Mouse (Mus musculus) megakaryocyte-erythroid progenitor cell, adult 5-6 weeks (primary cell): ENCODE data around the gene Rsbn1l. TPM values are rescaled to one million over a fixed set of nuclear protein-coding genes. Genes with fewer than 3 reads are reported as not detected.

Experiments used
- ATAC-seq: replicated peaks from 2 replicates; pipeline ENCODE4 v1.8.0; 2016; ENCODE audit warnings: mild to moderate bottlenecking, inconsistent platforms; ENCODE audit not compliant: severe bottlenecking, poor library complexity, low FRiP score, low TSS enrichment
- total RNA-seq, 2 experiments: library from RNA; stranded (forward) in 1 of 2; stranded (reverse) in 1 of 2; fragments of 200-1000, 215-1000 nt in 1 of 2; fragments of >200 nt in 1 of 2; fragmentation: Nextera tagmentation in 1 of 2; gene quantifications; 2 replicates each; pipeline ENCODE4 v1.2.3; 2014 to 2017

Rsbn1l gene
- total RNA-seq (2014; fragmentation: Nextera tagmentation) (30.6 and 43.0 TPM in 2 replicates), total RNA-seq (2017) (26.7 and 33.0 TPM in 2 replicates)

DNA sequence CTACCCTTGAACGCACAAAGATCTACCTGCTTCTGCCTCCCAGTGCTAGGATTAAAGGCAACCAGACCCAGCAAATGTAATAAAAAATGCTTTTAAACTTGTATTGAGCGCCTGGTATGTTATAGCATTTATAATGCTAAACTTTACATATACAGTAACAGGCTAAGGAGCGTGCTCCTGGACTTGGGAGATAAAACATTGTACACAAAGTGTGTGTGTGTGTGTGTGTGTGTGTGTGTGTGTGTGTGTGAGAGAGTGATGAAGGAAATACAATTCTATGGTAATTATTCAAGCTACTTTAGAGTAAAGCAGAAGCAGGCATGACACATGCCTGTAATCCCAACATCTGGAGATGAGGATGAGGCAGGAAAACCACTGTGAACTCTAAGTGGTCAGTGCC, at the start of gene Rsbn1l:
Gene Rsbn1l, minus strand, starts transcription at position 101 of the 400 bp plus-strand sequence.
- no peak for ATAC-seq

DNA sequence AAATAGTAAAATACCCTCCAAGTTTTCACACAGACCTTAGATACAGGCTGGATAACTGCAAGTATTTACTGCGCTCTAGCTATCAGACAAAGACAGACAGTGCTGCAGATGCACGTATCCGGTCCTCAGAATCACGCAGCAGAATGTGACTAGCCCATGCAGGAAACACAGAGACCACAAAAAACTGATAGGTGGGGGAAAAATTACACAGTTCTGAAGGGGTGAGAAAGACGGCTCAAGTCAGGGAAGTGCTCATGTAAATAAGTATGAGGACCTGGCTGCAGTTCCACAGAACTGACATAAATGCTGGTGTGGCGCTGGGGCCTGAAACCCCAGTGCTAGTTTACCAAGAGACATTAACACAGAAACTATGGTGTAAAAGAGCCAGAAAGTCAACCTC, 46.5 kb upstream of the Rsbn1l start:
- ATAC-seq, result peak; percentile 87

DNA sequence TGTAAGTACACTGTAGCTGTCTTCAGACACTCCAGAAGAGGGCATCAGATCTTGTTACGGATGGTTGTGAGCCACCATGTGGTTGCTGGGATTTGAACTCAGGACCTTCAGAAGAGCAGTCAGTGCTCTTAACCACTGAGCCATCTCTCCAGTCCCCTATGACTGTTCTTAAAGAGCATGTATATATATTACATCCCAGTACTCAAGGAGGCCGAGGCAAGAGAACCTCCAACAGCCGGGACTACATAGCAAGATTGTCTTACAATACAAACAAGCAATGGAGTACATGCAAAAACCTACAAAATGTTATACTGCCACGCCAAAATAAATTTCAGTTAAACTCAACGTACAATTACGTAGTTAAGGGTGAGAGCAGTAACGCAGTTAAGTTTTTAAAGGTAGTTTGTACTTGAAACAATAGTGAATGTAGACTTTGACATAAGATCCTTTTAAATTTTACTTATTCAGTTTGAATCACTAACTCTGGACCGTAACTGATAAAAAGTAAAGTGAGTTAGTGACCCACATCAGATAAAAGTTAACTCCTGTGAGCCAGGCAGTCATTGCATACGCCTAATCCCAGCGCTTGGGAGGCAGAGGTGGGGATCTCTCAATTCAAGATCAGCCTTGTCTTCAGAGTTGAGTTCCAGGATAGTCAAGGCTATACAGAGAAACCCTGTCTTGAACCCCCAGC, 45.6 kb upstream of the Rsbn1l start:
- peak; percentile 30 for ATAC-seq

DNA sequence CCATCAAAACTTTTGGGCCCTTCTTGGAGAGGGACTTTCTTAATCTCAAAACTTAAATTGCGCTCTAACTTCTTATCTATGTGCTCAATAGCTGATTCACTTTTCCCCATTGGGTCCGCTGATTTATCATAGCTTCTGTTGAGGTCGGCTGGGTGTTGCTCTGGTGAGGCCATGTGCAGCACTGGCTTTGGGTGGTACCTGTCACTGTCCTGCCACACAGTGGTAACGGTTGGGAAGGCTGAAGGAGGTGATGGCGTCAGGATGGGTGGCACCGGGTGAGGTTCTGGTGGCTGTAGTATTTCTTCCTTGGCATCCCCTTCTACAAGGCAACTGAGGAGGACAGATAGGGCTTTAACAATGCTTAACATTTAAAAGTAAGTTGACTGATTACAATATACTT, 42.2 kb upstream of the Rsbn1l start:
- ATAC-seq, result peak; percentile 72

DNA sequence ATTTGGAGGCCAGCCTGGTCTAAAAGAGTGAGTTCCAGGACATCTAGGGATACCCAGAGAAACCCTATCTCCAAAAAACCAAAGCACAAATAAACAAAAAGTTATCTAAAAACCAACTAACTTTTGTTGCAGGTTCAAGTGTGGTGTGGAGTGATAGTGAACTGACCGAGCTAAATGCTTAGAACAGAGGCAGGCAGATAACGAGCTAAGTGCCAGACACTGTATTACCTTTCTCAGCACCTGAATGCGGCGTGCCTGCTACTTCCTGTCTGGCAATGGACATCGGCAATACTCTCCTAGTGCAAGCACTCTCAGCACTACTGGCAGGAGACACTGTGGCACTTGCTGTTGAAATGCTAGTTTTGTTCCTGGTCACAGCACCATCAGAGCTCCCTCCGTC, 41.4 kb upstream of the Rsbn1l start:
- peak; percentile 64 for ATAC-seq

DNA sequence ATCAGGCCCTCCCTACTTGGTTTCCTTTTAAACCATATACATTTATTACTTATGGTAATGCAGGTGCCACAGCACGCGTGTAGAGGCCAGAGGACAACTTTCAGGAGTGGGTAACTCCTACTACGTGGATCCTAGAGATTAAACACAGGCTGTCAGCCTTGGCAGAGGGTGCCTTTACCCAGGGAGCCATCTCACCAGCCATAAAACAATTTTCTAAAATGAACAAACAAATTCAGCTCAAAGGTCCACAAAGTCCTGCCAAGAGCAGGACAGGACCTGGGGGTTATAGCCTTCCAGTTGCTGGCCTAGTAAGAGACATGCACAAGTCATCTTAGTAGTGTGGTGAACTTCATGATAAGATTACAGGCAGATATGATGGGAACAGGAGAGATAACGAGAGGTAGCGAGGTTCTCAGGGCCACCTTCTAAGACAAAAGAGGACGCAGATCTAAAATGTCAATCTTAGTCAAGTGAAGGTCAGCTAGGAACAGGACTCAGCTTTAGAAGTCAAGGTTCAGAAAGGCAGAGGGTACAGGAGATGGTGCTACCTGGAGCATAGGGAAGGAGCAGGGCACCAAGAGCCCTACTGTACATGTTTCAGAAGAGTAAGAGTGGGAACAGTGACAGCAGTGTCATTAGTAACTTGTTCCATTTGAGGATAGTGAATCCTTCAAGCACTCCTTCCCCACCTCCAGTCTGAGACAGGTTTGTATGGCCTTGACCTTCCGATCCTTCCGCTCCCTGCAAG, 34.0 kb upstream of the Rsbn1l start:
- no peak; the same call in 1 of the 2 replicates for ATAC-seq

DNA sequence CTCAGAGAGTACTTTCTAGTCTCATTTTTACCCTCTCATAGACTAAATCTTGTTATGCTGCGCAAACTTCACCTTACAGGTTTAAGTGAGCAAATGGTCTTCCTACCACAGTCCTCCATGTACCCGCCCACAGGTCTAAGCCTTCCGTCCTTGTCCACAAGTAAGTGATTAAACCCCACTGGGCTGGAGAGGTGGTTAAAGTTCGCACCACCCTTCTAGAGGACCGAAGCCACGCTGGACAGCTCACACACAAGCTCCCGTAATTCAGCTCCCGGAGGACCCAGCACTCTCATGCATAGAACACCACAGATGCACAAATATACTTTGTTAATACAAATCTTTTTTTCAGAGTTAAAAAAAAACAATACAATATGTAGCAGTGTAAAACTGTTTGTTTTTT, 30.1 kb upstream of the Rsbn1l start:
- ATAC-seq, result no peak

DNA sequence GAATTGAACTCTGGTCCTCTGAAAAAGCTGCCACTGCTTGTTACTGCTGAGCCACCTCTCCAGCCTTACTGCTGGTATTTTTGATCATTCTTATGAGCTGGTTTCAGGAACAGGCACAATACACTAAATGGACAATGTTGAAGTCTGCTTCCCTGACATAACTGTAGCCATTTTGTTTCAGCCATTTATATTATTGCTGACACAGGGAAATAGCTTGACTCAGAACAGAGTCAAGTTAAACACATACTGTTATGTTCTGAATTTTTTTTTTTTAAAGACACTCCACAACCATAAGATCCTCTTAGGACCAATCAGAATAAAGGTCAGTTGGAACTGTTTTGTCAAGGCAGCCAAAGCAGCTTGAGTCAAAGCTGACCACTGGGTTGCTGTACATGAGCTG, 27.3 kb upstream of the Rsbn1l start:
- ATAC-seq, result no peak

DNA sequence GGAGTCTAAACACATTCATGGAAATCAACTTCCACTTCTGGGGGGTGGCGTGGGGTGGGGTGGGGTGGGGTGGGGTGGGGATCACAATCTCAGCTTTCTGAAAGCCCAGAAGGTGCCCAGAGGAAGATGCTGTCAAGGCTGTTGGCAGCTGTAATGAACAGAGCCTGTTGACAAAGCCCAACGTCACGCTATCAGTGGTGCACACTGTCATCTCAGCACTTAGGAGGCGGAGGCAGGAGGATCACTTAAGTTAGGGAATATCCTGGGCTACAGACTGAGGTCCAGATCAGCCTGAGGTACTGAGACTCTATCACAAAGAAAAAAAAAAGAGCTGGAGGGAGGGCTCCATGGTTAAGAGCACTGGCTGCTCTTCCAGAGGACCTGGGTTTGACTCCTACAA, 18.5 kb upstream of the Rsbn1l start:
- ATAC-seq, result peak; percentile 74

DNA sequence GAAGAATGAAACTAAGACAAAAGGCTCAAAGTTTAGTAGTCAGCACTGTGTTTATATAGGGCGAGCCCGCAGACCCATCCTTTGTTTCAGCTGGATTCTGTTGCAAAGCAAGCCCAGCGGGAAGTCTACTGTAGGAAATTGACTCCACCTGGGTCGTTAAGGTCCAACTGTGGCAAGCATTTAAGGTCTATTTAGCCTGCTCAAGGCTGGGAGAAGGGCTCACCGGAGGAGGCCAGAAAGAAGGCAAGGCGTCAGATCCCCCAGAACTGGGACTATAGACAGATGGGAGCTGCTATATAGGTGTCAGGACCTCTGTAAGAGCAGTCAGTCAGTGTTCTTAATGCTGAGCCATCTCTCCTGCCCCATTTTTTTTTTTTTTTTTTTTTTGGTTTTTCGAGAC, 17.8 kb upstream of the Rsbn1l start:
- no peak for ATAC-seq

DNA sequence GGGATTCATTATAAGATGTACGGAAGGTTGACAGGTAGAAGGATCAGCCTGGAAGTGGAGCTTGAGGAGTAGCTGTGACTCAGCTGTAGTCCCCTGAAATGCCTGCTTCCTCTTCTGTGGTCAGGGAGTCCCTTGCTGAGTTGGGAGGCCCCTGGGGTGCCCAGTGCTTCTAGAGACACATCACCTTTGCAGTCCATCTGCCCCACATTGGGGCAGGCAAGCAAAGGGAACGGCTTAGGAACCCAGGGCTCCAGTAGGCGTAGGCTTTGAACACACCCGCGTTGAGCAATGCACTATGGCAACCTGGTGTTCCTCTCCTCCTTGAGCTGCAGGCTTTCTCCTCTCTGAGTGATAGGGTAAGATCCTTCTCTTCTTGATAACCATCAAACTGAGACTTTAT, 16.9 kb upstream of the Rsbn1l start:
- ATAC-seq, result no peak

DNA sequence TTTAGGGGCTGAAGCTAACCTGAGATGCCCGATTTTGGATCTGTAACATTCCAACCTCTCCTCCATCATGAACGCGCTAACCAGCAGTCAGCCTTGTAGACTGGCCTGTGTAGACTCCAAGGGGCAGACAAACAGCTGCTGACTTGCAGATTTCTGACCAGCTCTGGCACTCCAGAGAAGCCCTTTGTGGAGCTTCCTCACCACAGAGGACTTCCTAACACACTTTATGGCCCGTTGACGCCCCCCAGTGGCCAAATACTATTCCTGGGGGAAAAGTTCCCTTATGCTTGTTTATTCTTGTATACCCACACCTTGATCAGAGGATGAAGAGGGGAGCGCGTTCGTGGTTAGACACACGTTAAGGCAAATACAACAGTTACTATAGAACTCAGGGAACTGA, 12.8 kb upstream of the Rsbn1l start:
- ATAC-seq, result peak; percentile 55

DNA sequence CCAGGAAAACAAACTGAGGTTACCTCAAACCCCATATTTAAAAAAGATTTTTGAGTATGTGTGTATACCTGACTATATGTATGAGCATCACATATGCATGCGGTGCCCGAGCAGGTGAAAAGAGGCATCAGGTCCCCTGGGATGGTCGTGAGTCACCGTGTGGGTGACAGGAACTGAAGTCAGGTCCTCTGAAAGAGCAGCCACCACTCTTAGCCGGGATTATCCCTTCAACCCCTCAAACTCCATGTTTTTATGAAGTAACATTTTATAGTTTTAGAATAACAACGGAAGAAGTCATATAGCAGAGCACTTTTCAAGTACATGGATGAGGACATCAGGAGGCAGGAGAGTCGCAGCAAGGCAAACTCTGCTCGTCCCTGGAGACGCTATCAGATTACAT, 12.3 kb upstream of the Rsbn1l start:
- ATAC-seq, result no peak

DNA sequence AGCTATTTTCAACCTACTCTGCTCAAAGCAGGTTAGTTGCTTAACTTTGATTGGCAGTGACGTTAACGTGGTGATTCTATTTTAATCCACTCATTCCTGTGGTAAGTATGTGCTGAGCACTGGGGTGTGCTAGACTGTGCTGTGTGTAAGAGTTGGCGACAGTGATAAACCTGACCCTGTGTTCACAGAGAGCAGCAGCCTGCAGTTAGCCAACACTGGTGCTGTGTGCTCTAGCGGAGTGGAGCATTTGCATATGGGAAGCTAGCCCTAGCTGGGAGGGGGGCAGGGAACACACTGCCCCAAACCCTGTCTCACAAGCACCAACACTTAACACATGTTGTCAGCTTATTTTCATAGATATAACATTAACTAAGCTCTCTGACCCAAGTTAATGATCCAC, 11.7 kb upstream of the Rsbn1l start:
- ATAC-seq, result peak; percentile 53

DNA sequence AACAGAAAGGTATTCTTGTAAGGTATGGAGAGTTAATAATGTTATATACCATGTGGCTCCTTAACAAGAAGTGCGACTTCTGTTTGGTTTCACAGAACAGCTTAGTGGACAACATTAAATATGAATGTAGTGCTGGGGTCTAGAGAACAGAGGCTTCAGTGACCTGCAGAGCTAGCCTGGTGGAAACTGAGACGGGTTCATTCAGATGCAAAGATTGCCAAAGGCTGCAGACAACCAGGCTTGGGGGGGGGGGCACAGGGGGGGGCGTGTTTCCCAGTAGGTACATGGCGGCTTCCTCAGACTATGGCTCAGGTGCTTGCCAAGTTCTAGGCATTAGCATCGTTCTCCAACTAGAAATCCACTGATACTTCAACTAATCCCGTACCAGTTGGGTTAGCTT, 8.2 kb upstream of the Rsbn1l start:
- ATAC-seq, result no peak

DNA sequence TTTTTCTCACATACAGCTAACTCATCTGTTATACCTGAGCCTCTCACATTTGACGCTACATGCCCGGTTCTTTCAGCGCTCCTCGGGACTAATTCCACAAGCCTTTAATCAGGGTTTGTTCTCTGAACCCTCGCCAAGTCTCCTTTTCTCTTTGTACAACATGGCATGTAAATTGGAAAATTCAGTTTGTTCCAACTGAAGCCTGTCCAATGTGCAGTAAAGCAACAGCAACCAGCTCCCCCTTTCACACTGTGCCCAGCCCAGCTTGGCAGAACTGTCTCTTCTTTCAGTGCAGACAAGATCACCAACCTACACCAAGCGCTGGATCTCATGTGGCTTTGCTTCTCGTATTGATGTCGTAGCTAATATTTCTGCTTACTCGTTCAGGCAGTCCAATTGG, 7.1 kb upstream of the Rsbn1l start:
- ATAC-seq, result no peak

DNA sequence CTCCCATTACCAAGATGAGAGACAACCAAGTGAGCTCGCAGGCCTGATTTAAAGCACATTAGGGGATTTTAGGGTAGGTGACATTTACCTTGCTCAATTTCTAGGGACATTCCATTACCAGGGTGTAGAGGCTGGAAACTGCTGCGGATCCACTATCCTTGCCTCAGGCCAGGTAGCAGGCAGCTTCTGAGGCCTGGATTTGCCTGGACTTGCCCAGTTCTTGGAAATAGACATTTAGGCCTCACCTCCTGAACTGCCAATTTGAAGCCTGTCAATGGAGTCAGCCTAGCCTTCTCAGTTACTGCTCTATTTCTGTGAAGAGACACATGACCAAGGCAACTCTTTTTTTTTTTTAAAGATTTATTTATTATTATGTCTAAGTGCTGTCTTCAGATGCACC, 4.7 kb upstream of the Rsbn1l start:
- ATAC-seq, result no peak

DNA sequence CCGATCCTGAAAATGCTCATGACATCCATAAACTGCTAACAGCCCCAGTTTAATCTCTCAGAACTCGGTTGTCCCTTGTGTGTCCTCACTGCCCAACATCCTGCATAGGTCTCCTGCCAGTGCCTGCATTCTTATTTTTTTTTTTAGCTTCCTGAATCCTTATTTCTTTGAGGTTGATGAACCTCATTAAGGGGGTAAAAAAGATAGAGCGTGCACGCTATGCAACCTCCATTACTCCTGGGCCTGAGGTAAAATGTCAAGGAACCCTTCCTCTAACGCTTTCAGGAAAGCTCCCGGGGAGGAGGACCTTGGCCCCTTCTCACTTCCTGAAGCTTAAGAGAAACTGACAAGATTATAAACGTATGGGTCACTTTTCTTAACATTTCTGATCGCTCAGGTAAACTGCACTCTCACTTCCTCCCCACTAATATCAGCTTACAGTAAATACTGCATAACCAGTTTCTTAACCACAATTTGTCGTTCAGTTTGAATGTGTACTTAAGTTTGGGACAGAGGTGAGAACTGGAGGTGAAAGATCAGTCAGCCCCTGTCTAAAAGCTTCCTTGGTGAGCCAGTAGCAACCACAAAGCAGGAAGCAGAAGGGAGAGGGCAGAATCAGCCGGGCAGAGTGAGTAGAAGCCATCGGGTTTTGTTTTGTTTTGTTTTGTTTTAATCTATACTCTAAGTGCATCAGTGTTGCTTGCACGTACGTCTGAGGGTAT, 923 bp downstream of the Rsbn1l start:
- peak; percentile 24 for ATAC-seq

DNA sequence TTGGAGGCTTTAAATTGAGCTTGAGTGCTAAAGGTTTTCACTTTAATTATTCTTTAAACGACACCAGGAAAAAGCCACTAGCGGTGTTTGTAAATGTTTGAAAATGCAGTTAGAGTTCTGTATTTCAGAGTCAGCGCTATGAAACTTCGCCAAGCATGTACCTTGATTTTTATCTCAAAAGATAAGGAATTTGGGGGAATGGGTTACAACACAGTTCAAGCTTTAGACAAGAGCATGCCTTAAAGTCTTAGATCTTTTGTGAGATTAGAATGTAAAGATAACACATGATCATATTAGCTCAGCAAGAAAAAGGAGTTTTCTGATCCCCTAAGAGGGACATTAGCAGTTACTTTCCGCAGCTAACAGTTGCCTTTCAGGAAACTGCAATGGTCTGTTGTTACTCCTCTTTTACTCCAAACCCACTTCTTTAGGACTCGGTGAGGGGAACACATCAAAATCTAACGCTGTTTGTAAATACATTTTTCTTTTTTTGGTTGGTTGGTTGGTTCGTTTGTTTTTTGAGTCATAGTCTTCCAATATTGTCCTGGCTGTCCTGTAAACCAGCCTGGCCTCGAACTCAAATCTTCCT, 3.8 kb downstream of the Rsbn1l start:
- no peak for ATAC-seq

DNA sequence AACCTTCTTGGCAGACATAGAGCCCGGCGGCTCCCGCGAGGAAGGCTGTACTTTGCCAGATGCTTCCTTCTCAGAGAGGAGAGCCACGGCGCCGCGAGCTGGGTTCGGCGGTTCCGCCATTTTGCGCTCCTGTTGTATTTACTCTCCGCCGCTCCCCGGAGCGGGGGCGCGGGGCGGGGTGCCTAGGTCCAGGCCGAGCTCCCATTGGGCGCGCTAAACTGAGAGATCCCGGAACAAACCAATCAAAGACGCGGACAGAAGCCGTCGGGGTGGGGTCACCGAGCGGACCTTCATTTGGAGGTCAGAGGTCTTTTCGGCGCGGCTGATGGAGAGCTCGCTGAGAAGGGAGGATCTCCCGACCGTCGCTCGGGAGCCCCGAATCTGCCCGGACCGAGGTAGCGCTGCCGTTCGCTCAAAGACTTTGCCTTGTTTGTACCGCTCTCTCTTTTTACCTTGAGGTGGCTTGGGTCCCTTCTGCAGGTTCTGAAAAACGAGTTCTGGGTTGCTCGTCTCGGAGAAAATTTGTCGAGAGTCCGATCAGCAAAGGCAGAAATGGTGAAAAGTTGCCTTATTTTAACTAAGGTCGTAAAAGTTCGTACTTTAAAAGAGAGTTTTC, 4.4 kb downstream of the Rsbn1l start:
- peak; percentile 89 for ATAC-seq
